Mouse (Mus musculus): ENCODE results near the gene Tax1bp1. TPM values are rescaled to one million over a fixed set of nuclear protein-coding genes. Genes with fewer than 3 reads are reported as not detected.

Tax1bp1 gene
- polyA plus RNA-seq, 1 experiment from 2014 or later = 107 TPM

DNA sequence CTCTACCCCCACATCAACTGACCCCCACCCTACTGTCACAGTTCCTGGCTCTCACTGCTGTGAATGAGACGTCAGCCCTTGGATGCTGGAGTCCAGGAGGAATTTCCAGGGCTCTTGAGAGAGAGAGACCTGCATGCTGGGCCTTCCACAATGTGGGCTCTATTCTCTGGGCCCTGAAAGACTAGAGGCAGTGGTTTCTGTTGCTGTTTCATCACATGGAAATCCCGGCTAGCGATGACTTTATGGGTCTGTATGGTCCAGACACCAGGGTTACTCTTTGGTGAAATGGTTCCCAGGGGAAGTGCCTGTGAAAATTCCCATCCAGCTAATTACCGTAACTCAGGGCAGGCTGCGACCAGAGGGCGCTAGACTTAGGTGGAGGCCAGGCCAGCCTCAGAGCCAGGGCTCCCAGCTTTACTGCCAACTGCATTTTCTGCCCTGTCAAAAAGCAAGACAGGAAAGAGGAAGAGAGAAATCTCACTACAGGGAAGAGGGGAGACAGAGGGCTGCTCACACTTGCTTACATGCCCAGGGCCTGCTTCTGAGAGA is 83.8 kb downstream of the Tax1bp1 start:
- H3K4me1 ChIP-seq (replicated peaks) = no peaks in the 10 kb centered on the region
- ATAC-seq (ENCODE audit: insufficient read depth) = no peak
- H3K36me3 ChIP-seq (replicated peaks) = no peaks in the 10 kb centered on the region
- WGBS (ENCODE audit: insufficient replicate concordance) = 44% methylated on average over 6 of the region's 6 CpGs
- H3K4me3 ChIP-seq (replicated peaks) = no peak overlapping the region
- no peaks in the 10 kb centered on the region for H3K9me3 ChIP-seq (replicated peaks)
- H3K27me3 ChIP-seq = no peaks in the 10 kb centered on the region
- no peak overlapping the region for H3K4me2 ChIP-seq
- H3K27ac ChIP-seq (replicated peaks) = no peak overlapping the region
- H3K9ac ChIP-seq = no peak overlapping the region

DNA sequence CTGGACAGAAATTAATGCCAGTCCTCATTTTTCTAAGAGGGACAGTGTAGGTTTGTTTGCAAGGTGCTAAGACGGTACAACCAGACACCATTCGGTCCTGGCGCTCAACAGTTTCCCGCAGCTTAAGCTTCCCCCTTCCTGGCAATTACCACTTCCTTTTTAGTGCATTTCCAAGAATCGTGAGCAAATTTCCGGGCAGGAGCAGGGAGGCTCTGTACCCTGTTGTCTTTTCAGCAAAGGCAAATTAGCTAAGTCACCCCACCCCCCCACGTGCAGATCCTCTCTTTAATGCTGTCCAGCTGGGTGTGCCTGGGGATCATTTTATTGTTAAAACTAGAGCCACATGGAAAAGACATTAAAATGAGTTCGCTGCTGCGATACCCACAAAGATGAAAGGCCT is 88.7 kb downstream of the Tax1bp1 start:
- Histone ChIP-seq H3K9me3 (replicated peaks) (no peaks in the 10 kb centered on the region), H3K4me3 (replicated peaks) (no peak overlapping the region), H3K36me3 (replicated peaks) (no peaks in the 10 kb centered on the region), H3K27ac (replicated peaks) (no peak overlapping the region), H3K9ac (no peak overlapping the region), H3K4me2 (0 out of 2 replicates have a peak overlapping the region, but pooled peaks have one; percentile 7), H3K4me1 (replicated peaks) (no peaks in the 10 kb centered on the region), H3K27me3 (no peaks in the 10 kb centered on the region)
- no peak for ATAC-seq (ENCODE audit: insufficient read depth)
- WGBS (ENCODE audit: insufficient replicate concordance) = 23% methylated on average over 9 of the region's 9 CpGs

DNA sequence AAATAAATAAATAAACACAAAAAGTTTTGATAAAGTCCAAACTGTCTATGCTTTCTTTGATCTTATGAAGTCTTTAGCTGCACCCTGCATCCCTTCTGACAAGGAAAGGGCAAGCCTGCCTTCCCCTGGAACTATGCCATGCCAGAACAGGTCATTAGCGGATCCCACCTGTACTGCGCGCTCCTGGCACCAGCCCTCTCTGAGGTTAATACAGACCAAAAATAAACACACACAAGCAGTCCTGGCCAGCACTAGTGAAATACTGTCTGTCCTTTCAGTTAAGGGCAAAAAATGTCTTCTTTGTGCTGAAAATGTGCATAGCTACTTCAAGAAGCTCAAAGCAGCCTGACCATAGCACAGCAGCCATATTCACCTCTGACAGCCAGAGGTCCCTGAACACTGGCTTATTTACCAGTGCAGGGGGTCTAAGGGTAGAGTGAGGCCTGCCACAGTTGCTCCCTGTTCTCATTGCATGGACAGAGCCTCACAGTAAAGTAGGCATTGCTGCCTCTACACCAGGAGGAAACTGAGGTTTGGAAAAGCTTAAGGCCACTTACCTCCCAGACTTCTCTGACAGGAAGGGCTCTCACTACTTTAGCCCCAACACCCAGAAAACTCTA is 91.8 kb downstream of the Tax1bp1 start:
- H3K36me3 ChIP-seq (replicated peaks) = no peaks in the 10 kb centered on the region
- no peaks in the 10 kb centered on the region for H3K9me3 ChIP-seq (replicated peaks)
- no peak for ATAC-seq (ENCODE audit: insufficient read depth)
- no peaks in the 10 kb centered on the region for H3K27me3 ChIP-seq
- no peak overlapping the region for H3K4me2 ChIP-seq
- WGBS (ENCODE audit: insufficient replicate concordance) = 91% methylated on average over 3 of the region's 3 CpGs
- no peak overlapping the region for H3K4me3 ChIP-seq (replicated peaks)
- H3K27ac ChIP-seq (replicated peaks) = no peak overlapping the region
- H3K4me1 ChIP-seq (replicated peaks) = no peaks in the 10 kb centered on the region
- no peak overlapping the region for H3K9ac ChIP-seq

Other genes with a start within 250 kb of the Tax1bp1 start
- gene Hibadh, start 73.3 kb upstream of the Tax1bp1 start, polyA plus RNA-seq (2015; fragmentation: Nextera tagmentation; extraction: Ambion mirVana) = 72.3 and 76.6 TPM in 2 replicates

Measured in liver, embryonic 15.5 days (tissue).